Mouse (Mus musculus) MEL (cell line): ENCODE results near the gene Maml2.

Experiments used
- BHLHE40 ChIP-seq: IDR thresholded peaks from 2 replicates; pipeline ENCODE4 v1.6.1; 2012; ENCODE audit warnings: low read depth, mild to moderate bottlenecking, inconsistent platforms, low read length, improper control_type of control experiment, borderline replicate concordance
- CHD1 ChIP-seq: IDR thresholded peaks from 2 replicates; pipeline ENCODE4 v1.6.1; 2012; ENCODE audit warnings: low read depth, mild to moderate bottlenecking, inconsistent platforms, low read length, improper control_type of control experiment
- CHD2 ChIP-seq: IDR thresholded peaks from 2 replicates; pipeline ENCODE4 v1.6.1; 2011; ENCODE audit warnings: low read length, improper control_type of control experiment
- CTCF ChIP-seq, 3 experiments: IDR thresholded peaks in 2 of 3; conservative IDR thresholded peaks in 1 of 3; 2 replicates each; pipeline ENCODE4 v1.5.1; 2011 to 2012; ENCODE audit warnings: low read length in 3 of 3, low read depth in 2 of 3, mild to moderate bottlenecking in 2 of 3, improper control_type of control experiment in 1 of 3, inconsistent platforms in 1 of 3, mixed read lengths in 1 of 3, moderate library complexity in 1 of 3; ENCODE audit not compliant: control insufficient read depth in 1 of 3, insufficient read depth in 1 of 3, poor library complexity in 1 of 3, severe bottlenecking in 1 of 3
- GATA1 ChIP-seq: IDR thresholded peaks from 2 replicates; pipeline ENCODE4 v1.6.1; 2011; ENCODE audit warnings: low read depth, low read length, improper control_type of control experiment
- MXI1 ChIP-seq: IDR thresholded peaks from 2 replicates; pipeline ENCODE4 v1.6.1; 2011; ENCODE audit warnings: mild to moderate bottlenecking, low read depth, low read length, improper control_type of control experiment
- NELFE ChIP-seq: IDR thresholded peaks from 2 replicates; pipeline ENCODE4 v1.6.1; 2011; ENCODE audit warnings: low read depth, low read length, improper control_type of control experiment
- POLR2A ChIP-seq, 2 experiments: IDR thresholded peaks; 2 replicates each; pipeline ENCODE4 v1.6.1; 2011 to 2012; ENCODE audit warnings: low read length in 2 of 2, mild to moderate bottlenecking in 2 of 2, control low read depth in 1 of 2, improper control_type of control experiment in 1 of 2, low read depth in 1 of 2, moderate library complexity in 1 of 2; ENCODE audit not compliant: control insufficient read depth in 1 of 2, insufficient read depth in 1 of 2, poor library complexity in 1 of 2
- POLR2AphosphoS2 ChIP-seq: IDR thresholded peaks from 2 replicates; pipeline ENCODE4 v1.6.1; 2011; ENCODE audit warnings: low read length, improper control_type of control experiment
- SMC3 ChIP-seq: IDR thresholded peaks from 2 replicates; pipeline ENCODE4 v1.6.1; 2011; ENCODE audit warnings: low read depth, low read length, improper control_type of control experiment
- TAL1 ChIP-seq: IDR thresholded peaks from 2 replicates; pipeline ENCODE4 v1.6.1; 2012; ENCODE audit warnings: mild to moderate bottlenecking, inconsistent platforms, low read length, moderate library complexity, mixed read lengths
- TBP ChIP-seq: IDR thresholded peaks from 2 replicates; pipeline ENCODE4 v1.8.0; 2011; ENCODE audit warnings: low read depth, low read length, improper control_type of control experiment
- TCF12 ChIP-seq: IDR thresholded peaks from 2 replicates; pipeline ENCODE4 v1.6.1; 2014; ENCODE audit warnings: low read depth, mild to moderate bottlenecking, inconsistent platforms, low read length, improper control_type of control experiment, moderate library complexity

GRCm38 (mm10) chr9:13491854-13492620 lies 194.3 kb downstream of the Maml2 start:
- TF ChIP-seq GATA1: no peak
- TF ChIP-seq TAL1: no peak
- TF ChIP-seq CTCF (IDR thresholded peaks at IDR 0.05 in 2 of 3, conservative IDR thresholded peaks at IDR 0.05 in 1 of 3; ENCODE audit: control insufficient read depth in 1 of 3, insufficient read depth in 1 of 3, low read depth in 2 of 3, low read length in 3 of 3, poor library complexity in 1 of 3, severe bottlenecking in 1 of 3): no peak
- no peak for TF ChIP-seq POLR2AphosphoS2
- no peak for TF ChIP-seq POLR2A (IDR thresholded peaks at IDR 0.05; ENCODE audit: control insufficient read depth in 1 of 2, insufficient read depth in 1 of 2, low read depth in 1 of 2, low read length in 2 of 2, poor library complexity in 1 of 2)
- no peak for TF ChIP-seq NELFE
- no peak for TF ChIP-seq BHLHE40
- no peak for TF ChIP-seq TBP
- TF ChIP-seq CHD2: no peak
- no peak for TF ChIP-seq SMC3
- TF ChIP-seq CHD1: no peak
- TF ChIP-seq MXI1: no peak
- TF ChIP-seq TCF12: no peak
